18 mouse cellular contexts compared by ENCODE assay signal in genomic region chr10:83111046-83111445, GRCm38 (mm10).
DNase-seq lines count a peak whose midpoint lies in the region; ATAC-seq and TF ChIP-seq lines count a peak whose summit lies in the region.
"Had no signal": no experiment of that assay in that cellular context is flagged by ENCODE, and none has a peak within 500 bp of the region (broad histone marks: within the 10 kb centered on the region; RNA-seq: fewer than 3 reads in every experiment).

No protein-coding gene starts in this region.

- WGBS in limb, embryonic 12.5 days, result 91% methylated on average over 6 of the region's 6 CpGs
- 92% methylated on average over 6 of the region's 6 CpGs for WGBS in limb, embryonic 10.5 days
- 61% methylated on average over 6 of the region's 6 CpGs for WGBS in limb, embryonic 15.5 days

- peak; percentile 61 to 78 for DNase-seq in adrenal gland, adult (ENCODE audit: inconsistent age in 2 of 2, low spot score in 1 of 2)
- DNase-seq in adrenal gland, adult 8-10 months, result no peak
- peak; percentile 50 for DNase-seq in gastrocnemius, adult 2 months
- DNase-seq in gastrocnemius, postnatal 36 days, result no peak
- DNase-seq in limb, embryonic 10.5 days (ENCODE audit: low spot score), result no peak
- DNase-seq: kidney, adult 18-20 months; lung, postnatal 14 days had no signal

- H3K4me2 ChIP-seq in limb, embryonic 12.5 days, result no peak overlapping the region
- no peak overlapping the region for H3K4me2 ChIP-seq in limb, embryonic 15.5 days
- H3K4me2 ChIP-seq: embryonic facial prominence, embryonic 13.5 days; heart, embryonic 13.5 days; hindbrain, embryonic 14.5 days; liver, embryonic 11.5 days; midbrain, embryonic 11.5 days had no signal

- H3K27ac ChIP-seq in gastrocnemius, adult 2 months, result no peak overlapping the region
- peak overlapping the region; percentile 53; the same call in 1 of the 2 replicates for H3K27ac ChIP-seq in limb, embryonic 12.5 days
- H3K27ac ChIP-seq in limb, embryonic 10.5 days, result no peak overlapping the region
- H3K27ac ChIP-seq in limb, embryonic 15.5 days, result 0 out of 2 replicates have a peak overlapping the region, but pooled peaks have one; percentile 17
- H3K27ac ChIP-seq: embryonic facial prominence, embryonic 13.5 days; heart, embryonic 13.5 days; hindbrain, embryonic 14.5 days had no signal

- no peak for TF ChIP-seq CTCF in gastrocnemius, adult 2 months (IDR thresholded peaks at IDR 0.05)

- no peaks in the 10 kb centered on the region for H3K36me3 ChIP-seq in limb, embryonic 12.5 days
- H3K36me3 ChIP-seq in limb, embryonic 10.5 days, result no peaks in the 10 kb centered on the region
- H3K36me3 ChIP-seq in limb, embryonic 15.5 days, result no peaks in the 10 kb centered on the region
- H3K36me3 ChIP-seq: embryonic facial prominence, embryonic 13.5 days; heart, embryonic 13.5 days had no signal

- H3K4me1 ChIP-seq in limb, embryonic 12.5 days (replicated peaks), result peaks cover 66% of the 10 kb centered on the region
- peaks cover 41% of the 10 kb centered on the region for H3K4me1 ChIP-seq in limb, embryonic 10.5 days
- peaks cover 64% of the 10 kb centered on the region for H3K4me1 ChIP-seq in limb, embryonic 15.5 days

- intact Hi-C loops in gastrocnemius, adult 2 months (cut with DNase I), result no loop called here
- intact Hi-C loops in gastrocnemius, postnatal 36 days (cut with DNase I), result no loop called here

- no peak for ATAC-seq in limb, embryonic 12.5 days (ENCODE audit: insufficient number of reproducible peaks, insufficient read depth, low FRiP score, low TSS enrichment, low read depth)
- ATAC-seq in limb, embryonic 15.5 days (ENCODE audit: insufficient number of reproducible peaks, low FRiP score, low TSS enrichment, low read depth), result no peak
- ATAC-seq in erythroid progenitor cell, adult 5-6 weeks (replicated peaks; ENCODE audit: low FRiP score, poor library complexity, severe bottlenecking), result no peak
- ATAC-seq: activated CD4-positive, CD25-positive, alpha-beta regulatory T cell, adult 4 months had no signal

- peaks cover 7% of the 10 kb centered on the region; the same call in 1 of the 2 replicates for H3K27me3 ChIP-seq in limb, embryonic 12.5 days
- H3K27me3 ChIP-seq in limb, embryonic 10.5 days (ENCODE audit: low read depth, poor library complexity, severe bottlenecking), result no peaks in the 10 kb centered on the region
- no peaks in the 10 kb centered on the region for H3K27me3 ChIP-seq in limb, embryonic 15.5 days
- H3K27me3 ChIP-seq: CH12.LX; embryonic facial prominence, embryonic 13.5 days; heart, embryonic 13.5 days had no signal

- H3K4me3 ChIP-seq in gastrocnemius, adult 2 months, result no peak overlapping the region
- H3K4me3 ChIP-seq in limb, embryonic 12.5 days (replicated peaks), result no peak overlapping the region
- no peak overlapping the region for H3K4me3 ChIP-seq in limb, embryonic 10.5 days
- H3K4me3 ChIP-seq in limb, embryonic 15.5 days, result no peak overlapping the region
- H3K4me3 ChIP-seq: embryonic facial prominence, embryonic 13.5 days; heart, embryonic 13.5 days; myocyte had no signal

- H3K9ac ChIP-seq in limb, embryonic 12.5 days (replicated peaks), result no peak overlapping the region
- H3K9ac ChIP-seq in limb, embryonic 15.5 days, result no peak overlapping the region
- H3K9ac ChIP-seq: embryonic facial prominence, embryonic 13.5 days; heart, embryonic 13.5 days; hindbrain, embryonic 14.5 days had no signal

- no peaks in the 10 kb centered on the region for H3K9me3 ChIP-seq in limb, embryonic 12.5 days
- H3K9me3 ChIP-seq in limb, embryonic 10.5 days (replicated peaks), result no peaks in the 10 kb centered on the region
- H3K9me3 ChIP-seq in limb, embryonic 15.5 days, result no peaks in the 10 kb centered on the region
- H3K9me3 ChIP-seq: embryonic facial prominence, embryonic 13.5 days; heart, embryonic 13.5 days had no signal

Comparison
In these comparisons a context has a peak if more than half of its experiments do, and no peak if none do; other contexts are left out.
1. DNase-seq: peak in adrenal gland, adult (2 of 2) and gastrocnemius, adult 2 months (single experiment); none in adrenal gland, adult 8-10 months (single experiment), gastrocnemius, postnatal 36 days (0 of 2) and limb, embryonic 10.5 days (single experiment).
2. H3K27ac ChIP-seq: peak in limb, embryonic 12.5 days (single experiment) and limb, embryonic 15.5 days (single experiment); none in gastrocnemius, adult 2 months (single experiment) and limb, embryonic 10.5 days (single experiment).